Mouse (Mus musculus): Measurements from ENCODE around the gene Best3. TPM values are rescaled to one million over a fixed set of nuclear protein-coding genes. Genes with fewer than 3 reads are reported as not detected.

Best3 gene
- total RNA-seq, 2 experiments from 2014 or later, result 0.11 to 0.25 TPM

GRCm38 (mm10) chr10:117072191-117072888, 86.2 kb downstream of the Best3 start:
- DNase-seq (ENCODE audit: low spot score in 2 of 2), result no peak

DNA sequence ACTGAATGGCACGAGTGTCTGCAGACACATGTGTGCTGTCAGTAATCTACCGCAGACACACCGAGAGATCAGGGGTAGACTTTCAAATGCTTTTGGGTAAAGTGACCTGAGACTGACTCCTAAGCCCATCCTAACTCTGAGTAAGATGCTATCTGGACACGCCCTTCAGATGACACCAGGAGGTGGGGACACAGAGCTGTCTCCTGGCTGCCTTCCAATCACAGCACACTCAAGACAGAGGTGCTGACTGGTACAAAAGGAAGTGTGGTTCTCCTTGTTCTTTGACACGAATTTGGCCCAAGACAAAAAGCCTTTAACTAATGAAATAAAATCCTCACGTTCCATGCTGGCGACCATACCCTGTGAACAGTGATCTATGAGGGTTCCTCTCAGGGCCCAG, 87.1 kb downstream of the Best3 start:
- intact Hi-C loops (cut with DNase I), result no loop called here
- DNase-seq (ENCODE audit: low spot score in 2 of 2), result no peak

More at GRCm38 (mm10) chr10:117072191-117072888, 86.2 kb downstream of the Best3 start:
- intact Hi-C loops (cut with DNase I), result no loop called here

Other genes with a start within 250 kb of the Best3 start
- gene Myrfl, start 89.4 kb upstream of the Best3 start, total RNA-seq (2021), result under 1 TPM; 0.14 to 0.21 TPM
- 10 to 100 TPM; 45.2 to 50.0 TPM for gene Rab3ip, start 35.5 kb upstream of the Best3 start, total RNA-seq (2021)
- not detected for gene Gm10271, start 13.7 kb upstream of the Best3 start, total RNA-seq (2021)
- not detected for gene Lrrc10, start 59.0 kb downstream of the Best3 start, total RNA-seq (2021)
- gene Cct2, start 77.5 kb downstream of the Best3 start, total RNA-seq (2021), result 100 to 1,000 TPM; 160 to 167 TPM
- gene Frs2, start 162.2 kb downstream of the Best3 start, total RNA-seq (2021), result 10 to 100 TPM; 31.5 to 36.5 TPM
- gene Yeats4, start 238.2 kb downstream of the Best3 start, total RNA-seq (2021), result 10 to 100 TPM; 53.5 to 56.4 TPM

Measured in left cerebral cortex, postnatal 25 days (tissue).